Mouse (Mus musculus) C2C12 (cell line): ENCODE data around the gene Papolb. TPM values are rescaled to one million over a fixed set of nuclear protein-coding genes. Genes with fewer than 3 reads are reported as not detected.

Experiments
- H3K27me3 ChIP-seq: one replicate; pipeline ENCODE4 v1.6.1; 2011; ENCODE audit not compliant: control insufficient read depth, insufficient read depth, insufficient read length
- H3K36me3 ChIP-seq: one replicate; pipeline ENCODE4 v1.6.1; 2011; ENCODE audit not compliant: control insufficient read depth, insufficient read depth
- H3K4me3 ChIP-seq: one replicate; pipeline ENCODE4 v1.5.1; 2011; ENCODE audit warnings: mild to moderate bottlenecking, control low read depth; ENCODE audit not compliant: poor library complexity, insufficient read depth, severe bottlenecking
- H3K79me2 ChIP-seq: one replicate; pipeline ENCODE4 v1.6.1; 2011; ENCODE audit not compliant: control insufficient read depth, insufficient read depth
- H3K79me3 ChIP-seq: one replicate; pipeline ENCODE4 v1.6.1; 2011; ENCODE audit warnings: low read depth, control low read depth
- H3ac ChIP-seq: one replicate; pipeline ENCODE3; 2011; ENCODE audit warnings: low read depth; ENCODE audit not compliant: control insufficient read depth, insufficient read length
- CEBPB ChIP-seq: IDR thresholded peaks from one replicate; pipeline ENCODE4 v1.6.1; 2011; ENCODE audit warnings: low read depth, mild to moderate bottlenecking, control low read depth, moderate library complexity
- CTCF ChIP-seq: IDR thresholded peaks from one replicate; pipeline ENCODE4 v1.5.1; 2011; ENCODE audit not compliant: control insufficient read depth, insufficient read depth, insufficient read length
- FOSL1 ChIP-seq: IDR thresholded peaks from one replicate; pipeline ENCODE4 v1.8.0; 2011; ENCODE audit warnings: mild to moderate bottlenecking, low read length; ENCODE audit not compliant: poor library complexity, insufficient read depth, severe bottlenecking
- MAX ChIP-seq: IDR thresholded peaks from one replicate; pipeline ENCODE4 v1.6.1; 2011; ENCODE audit warnings: mild to moderate bottlenecking, control low read depth
- MYOD1 ChIP-seq: IDR thresholded peaks from one replicate; pipeline ENCODE4 v1.6.1; 2011; ENCODE audit warnings: low read depth; ENCODE audit not compliant: control insufficient read depth, insufficient read length
- MYOG ChIP-seq: IDR thresholded peaks from one replicate; pipeline ENCODE4 v1.6.1; 2011; ENCODE audit not compliant: control insufficient read depth, insufficient read length; ENCODE audit errors: extremely low read depth
- USF1 ChIP-seq: IDR thresholded peaks from one replicate; pipeline ENCODE4 v1.6.1; 2011; ENCODE audit warnings: low read depth, mild to moderate bottlenecking, control low read depth, moderate library complexity
- polyA plus RNA-seq: library from polyadenylated mRNA; unstranded; fragments of >200 nt; fragmentation: generic; extraction: Trizol; gene quantifications from one replicate; pipeline ENCODE4 v1.2.1, GENCODE M21; 2012; ENCODE audit warnings: missing spikeins

Gene Papolb
- polyA plus RNA-seq, 1 experiment = 0.07 TPM

DNA sequence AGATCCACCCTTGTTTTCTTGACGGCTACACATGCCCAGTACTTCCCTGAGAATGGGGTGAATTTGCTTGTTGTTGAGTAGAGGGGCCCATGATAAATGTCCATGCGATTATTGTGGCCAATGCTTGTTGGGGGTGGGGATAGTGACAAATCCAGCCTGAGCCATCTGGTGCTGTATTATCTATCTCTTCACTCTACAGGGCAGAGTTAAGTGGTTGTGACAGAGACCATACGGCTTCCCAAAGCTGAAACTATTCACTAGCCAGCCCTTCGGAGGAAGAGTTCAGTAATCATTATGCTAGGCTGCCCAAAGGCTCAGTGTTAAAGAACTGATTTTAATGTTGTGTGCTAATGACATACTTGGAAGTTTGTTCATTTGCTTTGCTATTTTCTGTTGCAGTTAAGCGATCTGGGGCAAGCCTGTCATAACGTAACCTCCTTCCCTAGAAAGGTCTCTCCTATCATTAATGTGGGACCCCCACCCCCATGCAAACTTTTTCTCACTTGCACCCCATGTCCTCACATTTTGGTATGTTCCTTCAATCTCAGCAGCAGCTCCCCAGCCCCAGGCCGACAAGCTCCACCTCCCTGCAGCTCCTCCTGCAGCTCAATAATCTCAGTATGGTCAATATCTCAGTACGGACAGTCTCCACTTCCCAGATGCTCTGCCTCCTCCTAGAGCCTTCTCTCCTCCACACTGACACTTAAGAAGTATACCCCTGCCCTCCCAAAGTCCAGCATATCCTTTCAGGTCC, 5.0 kb downstream of the Papolb start:
- Histone ChIP-seq H3K27me3 (no peaks in the 10 kb centered on the region), H3K4me3 (no peak overlapping the region), H3K36me3 (no peaks in the 10 kb centered on the region), H3ac (no peak overlapping the region), H3K79me2 (no peaks in the 10 kb centered on the region), H3K79me3 (no peaks in the 10 kb centered on the region)
- TF ChIP-seq MAX (no peak), USF1 (no peak), MYOD1 (no peak), MYOG (no peak), CEBPB (no peak), FOSL1 (no peak), CTCF (no peak)

DNA sequence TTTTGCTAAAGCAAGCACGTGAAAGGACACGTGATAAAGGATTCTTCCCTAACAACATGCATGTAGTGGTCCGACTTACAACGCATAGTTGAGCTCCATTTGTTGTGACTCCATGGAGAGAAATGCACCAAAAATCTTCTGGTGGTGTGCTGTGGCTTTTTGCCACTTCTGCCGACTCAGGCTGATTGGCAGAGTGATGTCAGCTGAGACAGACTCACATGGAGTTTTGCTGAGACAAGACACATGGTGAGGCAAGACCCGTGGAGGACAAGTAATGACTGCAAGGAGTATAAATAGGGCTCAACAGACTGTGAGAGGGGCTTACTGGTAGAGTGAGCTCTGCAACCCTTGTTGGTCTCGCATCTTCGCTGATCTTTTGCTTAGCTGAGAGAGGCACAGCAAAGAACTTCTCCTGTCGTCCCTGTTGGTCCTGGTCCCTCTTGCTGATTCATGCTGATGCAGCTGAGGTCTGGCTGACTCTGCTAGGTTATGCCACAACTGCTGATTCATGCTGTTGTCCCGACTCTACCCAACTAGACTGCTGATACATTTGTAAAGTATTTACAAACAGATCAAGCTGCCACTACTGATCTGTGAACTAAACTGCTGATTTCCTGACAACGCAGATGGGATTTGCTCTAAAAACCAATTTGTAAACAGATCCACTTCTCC, 8.5 kb downstream of the Papolb start:
- Histone ChIP-seq H3K79me2 (no peaks in the 10 kb centered on the region), H3K4me3 (no peak overlapping the region), H3K27me3 (no peaks in the 10 kb centered on the region), H3ac (no peak overlapping the region), H3K79me3 (no peaks in the 10 kb centered on the region), H3K36me3 (no peaks in the 10 kb centered on the region)
- no peak for TF ChIP-seq USF1
- no peak for TF ChIP-seq MYOD1
- no peak for TF ChIP-seq MYOG

GRCm38 (mm10) chr5:142520360-142520759, 9.5 kb downstream of the Papolb start:
- Histone ChIP-seq H3K4me3 (no peak overlapping the region), H3ac (no peak overlapping the region), H3K79me3 (no peaks in the 10 kb centered on the region), H3K36me3 (no peaks in the 10 kb centered on the region), H3K27me3 (no peaks in the 10 kb centered on the region), H3K79me2 (no peaks in the 10 kb centered on the region)
- TF ChIP-seq MYOG (no peak), CEBPB (no peak), MYOD1 (no peak), MAX (no peak), CTCF (no peak), FOSL1 (no peak), USF1 (no peak)

GRCm38 (mm10) chr5:142518973-142519372, 10.9 kb downstream of the Papolb start:
- Histone ChIP-seq H3K4me3 (no peak overlapping the region), H3K36me3 (no peaks in the 10 kb centered on the region), H3ac (no peak overlapping the region), H3K79me2 (no peaks in the 10 kb centered on the region), H3K79me3 (no peaks in the 10 kb centered on the region), H3K27me3 (no peaks in the 10 kb centered on the region)
- TF ChIP-seq MYOG (no peak), CEBPB (no peak), CTCF (no peak), MAX (no peak), MYOD1 (no peak), FOSL1 (no peak), USF1 (no peak)

DNA sequence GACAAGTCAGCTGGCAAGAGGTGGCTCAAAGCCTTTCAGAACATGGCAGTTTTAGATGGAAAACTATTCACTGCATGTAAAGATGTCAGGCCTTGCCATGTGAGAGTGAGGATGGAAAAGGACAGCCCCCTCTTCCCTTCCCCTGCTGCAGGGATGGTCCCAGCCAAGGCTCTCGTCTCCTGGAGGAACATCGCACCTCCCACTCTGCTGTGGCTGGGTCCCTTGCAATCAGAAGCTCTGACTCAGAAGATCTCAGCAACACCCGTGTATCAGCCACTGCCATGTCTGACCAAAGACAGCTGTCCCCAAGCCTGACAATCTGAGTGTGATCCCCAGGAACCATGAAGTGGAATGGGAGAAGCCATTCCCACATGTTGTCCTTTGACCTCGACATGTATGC, 17.8 kb downstream of the Papolb start:
- no peaks in the 10 kb centered on the region for H3K27me3 ChIP-seq
- H3K79me2 ChIP-seq = no peaks in the 10 kb centered on the region
- no peak for TF ChIP-seq MAX
- H3K4me3 ChIP-seq = no peak overlapping the region
- no peak overlapping the region for H3ac ChIP-seq
- no peaks in the 10 kb centered on the region for H3K79me3 ChIP-seq
- no peaks in the 10 kb centered on the region for H3K36me3 ChIP-seq

DNA sequence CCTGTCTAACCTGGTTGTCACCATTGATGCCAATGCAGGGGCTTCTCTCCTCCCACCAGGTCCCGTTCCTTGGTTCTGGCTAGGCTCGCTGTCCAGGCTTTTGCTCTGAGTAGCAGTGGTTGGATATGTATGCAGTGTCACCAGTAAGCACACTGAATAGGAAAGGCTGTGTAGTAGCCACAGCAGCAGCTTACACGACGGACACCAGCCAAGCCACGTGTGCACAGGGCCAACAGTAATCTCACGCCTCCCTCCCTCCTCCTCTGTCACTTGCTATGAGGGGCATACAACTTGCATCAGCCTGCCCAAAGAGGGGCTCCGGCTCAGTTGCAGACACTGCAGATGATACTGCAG, 19.8 kb downstream of the Papolb start:
- no peaks in the 10 kb centered on the region for H3K27me3 ChIP-seq
- TF ChIP-seq USF1 (no peak), MYOG (no peak), CEBPB (no peak), CTCF (no peak), MAX (no peak), MYOD1 (no peak), FOSL1 (no peak)
- no peaks in the 10 kb centered on the region for H3K36me3 ChIP-seq
- no peaks in the 10 kb centered on the region for H3K79me3 ChIP-seq
- H3K79me2 ChIP-seq = no peaks in the 10 kb centered on the region
- H3ac ChIP-seq = no peak overlapping the region
- no peak overlapping the region for H3K4me3 ChIP-seq
